Mouse (Mus musculus): ENCODE measurements around the gene Nup107.

The Nup107 gene

GRCm38 (mm10) chr10:117778951-117779350 is 13.6 kb downstream of the Nup107 start:
- DNase-seq (ENCODE audit: low read depth, low spot score) = no peak

GRCm38 (mm10) chr10:117778328-117778910 is 14.1 kb downstream of the Nup107 start:
- no peak for DNase-seq (ENCODE audit: low read depth, low spot score)

GRCm38 (mm10) chr10:117777501-117778327 is 14.8 kb downstream of the Nup107 start:
- DNase-seq (ENCODE audit: low read depth, low spot score) = no peak

GRCm38 (mm10) chr10:117777103-117777470 is 15.4 kb downstream of the Nup107 start:
- DNase-seq (ENCODE audit: low read depth, low spot score) = no peak

GRCm38 (mm10) chr10:117776281-117777102 is 16.0 kb downstream of the Nup107 start:
- DNase-seq (ENCODE audit: low read depth, low spot score) = no peak

DNA sequence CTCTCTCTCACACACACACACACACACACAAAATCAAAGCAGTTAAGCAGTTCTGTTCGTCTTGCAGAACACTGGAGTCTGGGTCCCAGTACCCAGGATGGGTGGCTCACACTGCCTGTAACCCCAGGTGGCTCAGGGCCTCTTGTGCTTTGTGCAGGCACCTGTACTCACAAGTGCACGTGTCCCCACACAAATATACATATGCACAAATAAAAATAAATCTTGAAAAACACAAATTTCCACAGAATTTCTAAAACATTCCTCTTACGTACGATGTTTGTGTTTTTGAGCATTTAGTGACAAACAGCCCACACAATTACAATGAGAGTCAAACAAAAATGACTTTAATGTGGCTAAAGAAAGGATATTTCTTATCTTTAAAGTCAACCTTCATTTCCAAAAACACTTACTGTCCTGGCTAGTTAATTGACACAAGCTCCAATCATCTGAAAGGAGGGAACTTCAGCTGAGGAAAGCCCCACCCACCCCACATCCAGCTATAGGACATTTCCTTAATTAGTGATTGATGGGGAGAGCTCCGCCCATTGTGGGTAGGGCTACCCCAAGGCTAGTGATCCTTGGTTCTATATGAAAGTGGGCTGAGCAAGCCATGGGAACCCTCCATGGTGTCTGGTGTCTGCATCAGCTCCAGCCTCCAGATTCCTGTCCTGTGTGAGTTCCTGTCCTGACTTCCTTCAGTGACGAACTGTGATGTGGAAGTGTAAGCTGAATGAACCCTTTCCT is 16.9 kb downstream of the Nup107 start:
- DNase-seq (ENCODE audit: low read depth, low spot score) = no peak

GRCm38 (mm10) chr10:117774817-117775120 is 17.7 kb downstream of the Nup107 start:
- no peak for DNase-seq (ENCODE audit: low read depth, low spot score)

- DNase-seq (ENCODE audit: low read depth, low spot score) = no peak
These were observed 18.3 kb downstream of the Nup107 start for GRCm38 (mm10) chr10:117774011-117774816.

DNA sequence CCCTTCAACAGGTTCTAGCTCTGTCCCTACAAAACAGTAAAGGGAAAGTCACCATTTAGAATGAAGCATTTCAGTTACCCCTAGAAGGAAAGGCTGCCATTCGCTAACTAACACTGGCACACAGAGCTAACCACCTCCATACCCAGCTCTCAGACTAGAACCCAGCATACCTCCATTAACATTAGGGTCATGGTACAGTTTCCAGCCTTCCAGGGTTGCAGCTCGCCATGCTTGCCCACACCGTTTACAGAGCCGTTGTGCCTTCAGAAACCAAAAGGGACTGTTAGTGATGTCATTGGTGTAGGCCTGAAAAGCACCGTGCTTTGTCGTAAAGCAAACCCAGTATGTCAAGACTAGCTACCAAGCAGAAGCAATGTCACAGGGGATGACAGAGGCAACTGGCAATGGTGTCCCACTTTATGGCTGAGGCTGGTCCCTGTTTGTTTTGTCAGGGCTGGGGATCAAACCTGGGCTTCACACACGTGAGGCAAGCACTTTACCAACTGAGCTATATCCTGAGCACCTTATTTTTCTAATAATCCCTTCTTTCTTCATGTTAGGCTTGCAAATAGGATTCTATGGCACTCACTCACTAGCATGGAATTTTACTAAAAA is 19.3 kb downstream of the Nup107 start:
- DNase-seq (ENCODE audit: low read depth, low spot score) = no peak

DNA sequence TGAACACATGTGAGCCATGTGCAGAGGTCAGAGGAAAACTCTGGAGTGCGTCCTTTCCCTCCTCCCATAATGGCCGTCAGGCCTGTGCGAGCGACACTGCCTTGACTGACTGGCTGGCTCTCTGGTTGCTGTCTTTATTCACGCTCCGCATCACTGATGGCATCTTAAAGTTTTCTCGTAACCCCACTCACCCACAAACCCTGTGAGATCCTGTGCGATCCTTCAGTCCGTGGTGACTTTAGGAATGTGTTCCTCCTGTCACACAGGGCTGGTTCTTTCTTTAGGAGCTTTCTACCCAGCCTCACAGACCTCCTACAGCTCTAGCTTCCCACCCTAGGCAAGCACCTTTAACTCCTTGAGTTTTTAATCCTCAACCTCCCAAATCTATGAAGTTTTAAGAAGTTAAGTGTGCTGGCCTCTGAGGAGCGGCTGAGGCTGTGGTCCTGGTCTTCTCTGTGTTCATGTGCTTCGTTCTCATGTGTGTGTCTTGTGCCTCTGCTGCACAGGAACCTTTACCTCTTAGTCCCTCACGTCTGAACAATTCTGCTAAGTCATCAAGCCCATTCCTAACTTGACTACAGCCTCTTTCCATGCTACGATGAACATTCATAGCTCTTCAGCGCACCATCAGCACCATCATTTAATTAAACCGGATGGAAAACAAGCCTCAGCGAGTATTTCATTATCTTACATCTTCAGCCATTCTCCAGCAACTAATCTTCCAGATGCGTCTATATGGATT is 20.0 kb downstream of the Nup107 start:
- no peak for DNase-seq (ENCODE audit: low read depth, low spot score)

DNA sequence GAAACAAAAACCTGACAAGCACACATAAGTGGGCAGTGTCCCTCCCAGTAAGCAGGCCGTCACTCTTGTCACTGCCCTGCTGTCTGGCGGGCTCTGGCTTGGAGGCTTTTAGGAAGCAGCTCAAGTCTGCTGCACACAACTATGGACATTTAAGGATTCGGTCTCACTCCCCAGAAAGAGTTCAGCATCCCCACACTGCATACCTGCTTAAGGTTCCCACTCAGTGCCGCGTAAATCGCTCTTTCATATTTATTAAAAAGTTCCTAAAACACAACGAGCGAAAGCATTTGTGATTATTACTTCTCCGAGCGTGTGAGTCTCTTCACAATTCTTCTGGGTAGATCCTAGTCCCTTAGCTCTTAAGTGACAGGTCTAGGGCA is 21.4 kb downstream of the Nup107 start:
- no peak for DNase-seq (ENCODE audit: low read depth, low spot score)

DNA sequence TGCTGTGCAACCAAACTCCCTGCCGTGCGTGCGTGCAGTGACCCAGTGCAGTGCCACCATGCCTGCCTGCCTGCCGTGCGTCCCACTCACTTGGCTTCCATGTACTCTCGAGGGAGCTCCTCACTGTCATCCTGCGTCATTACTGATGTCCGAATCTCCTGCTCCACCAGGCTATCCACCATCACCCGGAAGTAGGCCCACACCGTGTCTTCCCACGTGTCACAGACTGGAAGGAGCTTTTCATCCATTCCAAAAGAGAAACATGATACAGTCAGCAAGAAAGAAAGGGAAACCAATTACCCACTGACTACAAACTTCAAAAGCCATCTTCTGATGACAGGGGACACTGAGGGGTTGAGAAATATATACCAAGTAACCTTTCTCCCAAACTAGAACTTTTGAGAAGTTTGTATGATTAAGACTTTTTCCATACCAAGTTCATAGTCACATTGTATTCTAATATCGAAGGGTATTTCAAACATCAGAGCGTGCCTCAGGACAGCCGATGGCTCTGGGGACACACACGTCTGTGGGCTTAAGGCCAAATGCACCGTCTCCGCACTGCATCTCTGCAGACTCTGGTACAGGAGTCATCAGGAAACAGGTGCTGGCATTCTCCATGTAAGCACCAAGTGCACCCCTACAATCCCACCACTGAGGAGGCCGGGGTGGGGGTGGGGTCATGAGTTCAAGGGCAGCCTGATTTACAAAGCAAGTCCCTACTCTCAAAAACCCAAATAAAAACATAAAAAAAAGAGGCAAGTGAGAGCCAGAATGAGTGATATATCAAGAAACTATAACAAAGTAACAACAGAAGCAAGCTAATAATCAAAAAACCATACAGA is 22.0 kb downstream of the Nup107 start:
- no peak for DNase-seq (ENCODE audit: low read depth, low spot score)

DNA sequence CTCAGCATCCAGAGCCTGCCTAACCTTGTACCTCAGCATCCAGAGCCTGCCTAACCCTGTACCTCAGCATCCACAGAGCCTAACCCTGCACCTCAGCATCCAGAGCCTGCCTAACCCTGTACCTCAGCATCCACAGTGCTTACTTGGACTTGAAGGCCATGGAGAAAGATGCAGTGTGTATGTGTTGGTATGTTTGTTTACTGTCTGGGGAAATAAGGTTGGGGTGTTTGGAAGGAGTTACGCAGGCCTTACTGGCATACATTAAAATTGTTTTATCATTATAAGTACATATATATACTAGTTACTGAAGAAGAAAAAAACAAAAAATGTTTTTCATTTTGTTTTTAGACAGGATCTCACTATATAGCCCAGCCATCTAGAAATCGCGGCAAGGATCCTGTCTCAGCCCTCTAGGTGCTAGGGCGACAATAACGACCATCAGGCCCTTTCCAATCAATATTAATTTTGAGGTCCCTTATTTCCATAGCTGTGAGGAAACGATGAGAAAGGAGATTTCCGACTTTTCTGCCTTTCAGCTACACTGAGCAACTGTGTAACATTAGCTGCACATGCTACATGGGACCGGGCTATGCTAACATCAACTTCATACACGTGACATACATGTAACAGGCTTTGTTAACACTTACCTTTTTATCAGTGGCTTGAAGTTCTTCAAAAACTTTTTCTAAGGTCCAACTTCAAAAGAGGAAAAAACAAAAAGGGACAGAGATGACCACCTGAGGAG is 22.8 kb downstream of the Nup107 start:
- DNase-seq (ENCODE audit: low read depth, low spot score) = no peak

DNA sequence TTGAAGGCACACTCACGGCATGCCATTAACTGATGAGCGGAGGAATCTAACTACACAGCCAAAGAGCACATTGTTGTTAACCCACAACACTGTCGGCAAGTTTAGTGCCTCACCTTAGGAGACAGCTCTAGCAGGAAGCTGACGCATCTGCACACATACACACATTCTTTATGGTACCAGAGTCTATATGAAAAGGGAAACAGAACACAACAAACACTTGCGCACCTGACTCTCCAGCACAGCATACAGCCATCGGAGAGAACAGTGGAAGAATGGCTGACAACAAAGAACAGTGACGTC is 24.4 kb downstream of the Nup107 start:
- no peak for DNase-seq (ENCODE audit: low read depth, low spot score)

DNA sequence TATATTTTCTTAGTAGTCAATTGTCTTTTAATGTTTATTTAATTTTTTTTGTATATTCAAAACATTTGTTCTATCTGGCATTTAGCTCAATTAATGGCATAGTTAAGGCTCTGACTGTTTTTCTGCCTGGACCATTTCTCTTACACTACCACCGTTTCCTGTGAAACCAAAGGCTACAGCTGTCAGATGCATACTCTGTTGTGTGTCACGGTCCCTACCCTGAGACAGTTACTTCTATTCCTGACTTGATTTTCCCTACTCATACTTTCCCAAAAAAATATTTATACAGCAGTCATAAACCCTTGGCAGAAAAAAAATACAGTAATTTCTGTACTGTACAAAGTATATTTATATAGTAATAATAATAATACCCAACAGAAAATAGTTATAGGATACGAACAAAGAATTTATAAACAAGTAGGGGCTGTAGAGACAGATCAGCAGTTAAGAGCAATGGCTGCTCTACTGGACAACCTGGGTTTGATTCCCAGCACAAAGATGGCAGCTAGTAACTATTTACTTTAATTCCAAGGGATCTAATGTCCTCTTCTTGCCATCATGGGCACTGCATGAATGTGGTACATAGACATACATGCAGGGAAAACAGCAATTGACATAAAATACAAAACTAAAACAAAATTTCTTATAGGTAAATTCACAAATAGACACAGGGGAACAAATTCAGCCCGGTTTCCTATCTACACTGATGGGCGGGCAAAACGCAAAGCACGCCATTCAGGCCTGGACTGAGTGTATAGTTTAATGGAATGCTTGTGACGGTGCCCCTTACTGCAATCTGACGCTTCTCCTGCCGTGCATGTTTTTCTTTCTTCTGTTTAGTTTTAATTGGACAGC is 25.0 kb downstream of the Nup107 start:
- no peak for DNase-seq (ENCODE audit: low read depth, low spot score)

GRCm38 (mm10) chr10:117766896-117767160 is 25.7 kb downstream of the Nup107 start:
- DNase-seq (ENCODE audit: low read depth, low spot score) = no peak

GRCm38 (mm10) chr10:117766111-117766895 is 26.2 kb downstream of the Nup107 start:
- no peak for DNase-seq (ENCODE audit: low read depth, low spot score)

Measured in forelimb bud, embryonic 11.5 days (tissue).